Mouse (Mus musculus): ENCODE results near the gene Hoxc11.

GRCm38 (mm10) chr15:102987124-102987833 lies 33.1 kb downstream of the Hoxc11 start:
- TF ChIP-seq EP300 (IDR thresholded peaks at IDR 0.05; ENCODE audit: low read depth) = no peak
- TF ChIP-seq CTCF (IDR thresholded peaks at IDR 0.05; ENCODE audit: low read depth) = peak; percentile 87
